Mouse (Mus musculus) neural tube, embryonic 13.5 days (tissue): ENCODE measurements around the gene D17Wsu92e. TPM values are rescaled to one million over a fixed set of nuclear protein-coding genes. Genes with fewer than 3 reads are reported as not detected.

ENCODE experiments used
- ATAC-seq: fragments of 200-750 bp; cut with Nextera tagmentation; 2 replicates; pipeline ENCODE4 v1.8.0; 2017; ENCODE audit warnings: low read depth, mild to moderate bottlenecking, moderate TSS enrichment, moderate library complexity
- H3K27ac ChIP-seq: fragments of 300-500 bp; sonication (generic); replicated peaks from 2 replicates; pipeline ENCODE4 v1.5.1; 2015; ENCODE audit warnings: moderate library complexity, mild to moderate bottlenecking, inconsistent platforms
- H3K27me3 ChIP-seq: fragments of 300-500 bp; sonication (generic); 2 replicates; pipeline ENCODE4 v1.6.1; 2015; ENCODE audit warnings: mild to moderate bottlenecking, inconsistent platforms
- H3K36me3 ChIP-seq: fragments of 300-500 bp; sonication (generic); 2 replicates; pipeline ENCODE4 v1.6.1; 2015; ENCODE audit warnings: mild to moderate bottlenecking, inconsistent platforms
- H3K4me1 ChIP-seq: fragments of 300-500 bp; sonication (generic); replicated peaks from 2 replicates; pipeline ENCODE4 v1.6.1; 2015; ENCODE audit warnings: inconsistent platforms
- H3K4me2 ChIP-seq: fragments of 300-500 bp; sonication (generic); 2 replicates; pipeline ENCODE4 v1.6.1; 2015; ENCODE audit warnings: inconsistent platforms, mild to moderate bottlenecking, moderate library complexity
- H3K4me3 ChIP-seq: fragments of 300-500 bp; sonication (generic); 2 replicates; pipeline ENCODE4 v1.5.1; 2015; ENCODE audit warnings: mild to moderate bottlenecking, inconsistent platforms
- H3K9ac ChIP-seq: fragments of 300-500 bp; sonication (generic); 2 replicates; pipeline ENCODE4 v1.6.1; 2015; ENCODE audit warnings: moderate library complexity, mild to moderate bottlenecking, inconsistent platforms
- H3K9me3 ChIP-seq: fragments of 300-500 bp; sonication (generic); 2 replicates; pipeline ENCODE4 v1.6.1; 2016; ENCODE audit warnings: inconsistent platforms
- WGBS: fragments of 180-500 bp; shearing (Covaris S2); methylation state at CpG from one replicate; pipeline ENCODE4 v1.1.7; 2015; 5-methylcytosine and 5-hydroxymethylcytosine counted together
- polyA plus RNA-seq: library from polyadenylated mRNA; unstranded; fragments of >200 nt; fragmentation: Nextera tagmentation; extraction: Ambion mirVana; gene quantifications from 2 replicates; pipeline ENCODE4 v1.2.1, GENCODE M21; 2015

D17Wsu92e gene
- polyA plus RNA-seq, 1 experiment from 2014 or later, result 9.2 TPM

GRCm38 (mm10) chr17:27779755-27780154, 40.7 kb downstream of the D17Wsu92e start:
- no peaks in the 10 kb centered on the region for H3K9me3 ChIP-seq
- no peaks in the 10 kb centered on the region for H3K4me1 ChIP-seq
- no peak overlapping the region for H3K4me3 ChIP-seq
- no peak overlapping the region for H3K9ac ChIP-seq
- no peak overlapping the region for H3K4me2 ChIP-seq
- H3K27ac ChIP-seq, result no peak overlapping the region; the same call in 1 of the 2 replicates
- no peak for ATAC-seq
- H3K36me3 ChIP-seq, result peaks cover 20% of the 10 kb centered on the region
- WGBS, result 62% methylated on average over 3 of the region's 3 CpGs
- no peaks in the 10 kb centered on the region for H3K27me3 ChIP-seq

- Histone ChIP-seq H3K4me1 (no peaks in the 10 kb centered on the region), H3K27me3 (no peaks in the 10 kb centered on the region), H3K9ac (no peak overlapping the region), H3K4me2 (no peak overlapping the region), H3K9me3 (no peaks in the 10 kb centered on the region), H3K36me3 (peaks cover 11% of the 10 kb centered on the region), H3K27ac (no peak overlapping the region), H3K4me3 (no peak overlapping the region)
- no peak for ATAC-seq
- WGBS, result 93% methylated on average over 9 of the region's 9 CpGs
Measured at GRCm38 (mm10) chr17:27778671-27779355, 41.6 kb downstream of the D17Wsu92e start.

DNA sequence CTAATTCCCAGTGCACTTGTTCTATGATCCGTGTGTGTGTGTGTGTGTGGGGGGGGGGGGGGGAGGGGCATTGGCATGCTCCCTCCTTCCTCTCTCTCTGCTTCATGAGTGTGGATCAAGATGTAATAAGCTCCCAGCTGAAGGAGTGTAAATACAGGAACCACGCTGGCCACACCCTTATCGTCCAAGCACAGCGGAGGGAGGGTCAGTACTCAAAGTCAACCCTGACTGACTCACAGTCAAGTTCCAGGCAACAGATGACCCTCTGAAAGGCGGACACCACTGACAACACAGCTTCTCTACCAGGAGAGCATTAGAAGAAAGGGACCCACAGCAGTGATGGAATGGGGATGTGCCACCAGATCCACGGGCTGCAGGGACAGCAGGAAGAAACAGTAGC, 42.6 kb downstream of the D17Wsu92e start:
- Histone ChIP-seq H3K4me3 (no peak overlapping the region), H3K4me2 (no peak overlapping the region), H3K27ac (no peak overlapping the region), H3K9me3 (no peaks in the 10 kb centered on the region), H3K9ac (no peak overlapping the region), H3K4me1 (no peaks in the 10 kb centered on the region), H3K36me3 (peaks cover 6% of the 10 kb centered on the region; the same call in 1 of the 2 replicates), H3K27me3 (no peaks in the 10 kb centered on the region)
- no peak for ATAC-seq
- WGBS, result 94% methylated on average over 5 of the region's 6 CpGs

DNA sequence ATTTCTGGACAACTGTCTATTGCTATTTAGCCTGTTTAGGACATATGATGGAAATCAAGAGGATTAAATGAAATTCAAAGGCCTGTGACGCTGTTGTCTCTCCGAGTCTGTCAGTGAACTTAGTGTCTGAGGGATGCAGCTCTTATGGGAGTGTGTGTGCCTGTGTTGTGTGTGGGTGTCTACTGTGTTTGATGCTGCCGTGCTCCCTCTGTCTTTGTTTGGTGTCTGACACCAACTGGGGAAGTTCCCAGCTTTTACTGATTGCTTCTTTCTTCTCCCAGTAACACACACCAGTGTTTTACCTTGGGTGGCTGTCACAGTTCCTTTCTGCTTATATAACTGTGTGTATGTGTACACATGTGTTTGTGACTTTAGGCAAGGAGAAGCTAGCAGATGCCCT, 46.2 kb downstream of the D17Wsu92e start:
- Histone ChIP-seq H3K27ac (no peak overlapping the region), H3K27me3 (no peaks in the 10 kb centered on the region), H3K4me2 (no peak overlapping the region), H3K9me3 (no peaks in the 10 kb centered on the region), H3K36me3 (peaks cover 3% of the 10 kb centered on the region; the same call in 1 of the 2 replicates), H3K4me3 (no peak overlapping the region), H3K9ac (no peak overlapping the region), H3K4me1 (peaks cover 3% of the 10 kb centered on the region; the same call in 1 of the 2 replicates)
- 92% methylated on average over 3 of the region's 3 CpGs for WGBS
- no peak for ATAC-seq

- H3K27ac ChIP-seq, result no peak overlapping the region
- H3K4me3 ChIP-seq, result no peak overlapping the region
- H3K4me2 ChIP-seq, result no peak overlapping the region
- 89% methylated on average over 6 of the region's 6 CpGs for WGBS
- peaks cover 3% of the 10 kb centered on the region; the same call in 1 of the 2 replicates for H3K4me1 ChIP-seq
- no peak for ATAC-seq
- peaks cover 12% of the 10 kb centered on the region for H3K36me3 ChIP-seq
- H3K27me3 ChIP-seq, result no peaks in the 10 kb centered on the region
- no peak overlapping the region for H3K9ac ChIP-seq
- H3K9me3 ChIP-seq, result no peaks in the 10 kb centered on the region
Measured at GRCm38 (mm10) chr17:27771616-27772015, 48.8 kb downstream of the D17Wsu92e start.

DNA sequence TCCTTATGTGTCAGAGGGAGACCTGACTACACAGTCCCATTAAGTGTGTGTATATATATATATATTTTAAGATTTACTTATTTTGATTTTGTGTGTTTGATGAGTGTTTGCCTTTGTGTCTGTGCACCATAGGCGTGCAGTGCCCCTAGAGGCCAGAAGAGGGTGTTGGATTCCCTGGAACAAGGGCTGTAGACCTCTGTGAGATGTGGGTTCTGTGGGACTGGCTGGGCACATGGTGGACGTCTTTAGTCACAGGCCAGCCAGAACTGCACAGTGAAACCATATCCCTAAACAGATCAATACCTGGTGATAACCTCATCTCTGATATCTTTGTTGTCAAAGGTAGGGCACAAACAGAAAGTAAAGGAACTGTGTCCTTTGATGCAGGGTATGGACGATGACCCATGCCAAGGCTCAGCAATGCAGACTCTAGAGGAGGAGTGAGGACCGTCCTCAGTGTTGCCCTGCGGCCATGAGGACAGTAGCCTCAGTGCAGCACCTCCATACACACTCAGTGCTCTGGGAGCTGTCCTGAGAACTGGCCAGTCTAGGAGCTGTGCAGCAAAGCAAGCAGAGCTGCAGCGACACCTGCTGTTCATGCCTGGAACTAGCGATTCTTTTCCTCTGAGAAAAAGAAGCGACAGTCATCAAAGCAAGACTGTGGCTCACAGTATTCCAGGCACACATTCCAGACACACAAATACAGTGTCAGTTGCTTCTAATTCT, 51.5 kb downstream of the D17Wsu92e start:
- Histone ChIP-seq H3K4me1 (peaks cover 3% of the 10 kb centered on the region; the same call in 1 of the 2 replicates), H3K9me3 (no peaks in the 10 kb centered on the region), H3K4me3 (no peak overlapping the region), H3K27me3 (no peaks in the 10 kb centered on the region), H3K4me2 (no peak overlapping the region), H3K27ac (no peak overlapping the region), H3K36me3 (peaks cover 35% of the 10 kb centered on the region), H3K9ac (no peak overlapping the region)
- 65% methylated on average over 8 of the region's 8 CpGs for WGBS
- peak; percentile 88 for ATAC-seq

DNA sequence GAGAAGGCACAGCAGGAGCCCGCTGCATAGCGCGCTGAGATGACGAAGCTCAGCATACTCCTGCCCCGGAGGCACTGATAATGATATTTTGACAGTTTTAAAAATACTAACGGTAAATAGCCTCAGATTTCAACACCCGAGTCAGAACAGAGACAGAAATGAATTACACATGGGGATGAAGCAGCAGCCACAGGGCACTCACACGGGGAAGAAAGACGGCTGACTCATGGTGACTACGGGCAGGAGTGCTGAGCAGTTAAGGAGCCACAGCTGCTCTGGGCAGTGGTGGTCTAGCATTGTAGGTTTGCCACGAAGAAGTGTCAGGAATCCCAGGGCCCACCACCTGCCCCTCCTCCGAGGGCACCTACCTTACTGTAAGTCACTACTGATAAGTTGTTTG, 52.9 kb downstream of the D17Wsu92e start:
- H3K27me3 ChIP-seq, result no peaks in the 10 kb centered on the region
- H3K36me3 ChIP-seq, result peaks cover 35% of the 10 kb centered on the region
- no peak overlapping the region for H3K4me2 ChIP-seq
- H3K9ac ChIP-seq, result no peak overlapping the region
- ATAC-seq, result no peak
- no peaks in the 10 kb centered on the region for H3K9me3 ChIP-seq
- H3K4me1 ChIP-seq, result peaks cover 3% of the 10 kb centered on the region; the same call in 1 of the 2 replicates
- WGBS, result 79% methylated on average over 12 of the region's 12 CpGs
- H3K27ac ChIP-seq, result no peak overlapping the region
- H3K4me3 ChIP-seq, result no peak overlapping the region

DNA sequence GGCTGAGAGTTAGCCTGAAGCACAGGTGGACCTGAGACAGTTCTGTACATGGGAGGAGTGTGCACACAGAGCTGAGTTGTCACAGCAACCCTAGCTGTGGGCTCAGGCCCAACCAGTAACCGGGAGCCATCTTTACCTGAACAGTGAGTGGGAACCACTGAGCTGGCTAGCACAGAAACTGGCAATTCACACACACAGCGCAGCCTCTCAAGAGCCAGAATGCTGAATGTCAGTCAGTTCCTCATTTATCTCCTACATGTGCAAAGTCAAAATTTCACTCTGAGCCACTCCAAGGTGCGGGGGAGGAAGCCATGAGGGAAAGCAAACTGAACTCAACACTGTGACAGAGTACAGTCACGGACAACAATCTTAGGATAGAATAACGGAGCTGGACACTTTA, 53.3 kb downstream of the D17Wsu92e start:
- Histone ChIP-seq H3K27me3 (no peaks in the 10 kb centered on the region), H3K4me3 (no peak overlapping the region), H3K9ac (no peak overlapping the region), H3K27ac (no peak overlapping the region), H3K36me3 (peaks cover 35% of the 10 kb centered on the region), H3K4me2 (no peak overlapping the region), H3K4me1 (peaks cover 5% of the 10 kb centered on the region), H3K9me3 (no peaks in the 10 kb centered on the region)
- ATAC-seq, result no peak
- 88% methylated on average over 5 of the region's 5 CpGs for WGBS

DNA sequence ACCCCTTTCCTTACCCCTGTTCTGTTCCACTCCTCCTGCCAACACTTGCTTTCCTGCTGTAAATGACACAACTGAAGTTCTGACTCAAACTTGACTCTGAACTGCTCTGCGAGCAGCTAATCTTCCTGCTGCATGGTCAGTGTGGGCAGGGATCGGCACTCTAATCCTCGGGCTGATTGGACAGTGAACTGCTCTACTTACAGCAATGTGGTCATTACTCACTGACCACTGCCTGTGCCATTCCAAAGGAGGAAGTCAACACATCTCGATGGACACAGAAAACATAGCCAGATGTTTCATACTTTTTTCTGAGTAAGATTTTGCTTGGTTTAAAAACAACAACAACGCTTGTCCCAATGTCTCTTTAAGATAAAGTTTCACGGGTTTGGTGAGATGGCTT, 55.4 kb downstream of the D17Wsu92e start:
- peaks cover 14% of the 10 kb centered on the region for H3K4me1 ChIP-seq
- no peaks in the 10 kb centered on the region for H3K27me3 ChIP-seq
- no peak for ATAC-seq
- no peak overlapping the region for H3K4me3 ChIP-seq
- no peaks in the 10 kb centered on the region for H3K9me3 ChIP-seq
- no peak overlapping the region for H3K27ac ChIP-seq
- peaks cover 35% of the 10 kb centered on the region for H3K36me3 ChIP-seq
- no peak overlapping the region for H3K4me2 ChIP-seq
- no peak overlapping the region for H3K9ac ChIP-seq
- WGBS, result 97% methylated on average over 6 of the region's 6 CpGs

GRCm38 (mm10) chr17:27764453-27764852, 56.0 kb downstream of the D17Wsu92e start:
- Histone ChIP-seq H3K27ac (no peak overlapping the region), H3K27me3 (no peaks in the 10 kb centered on the region), H3K9me3 (no peaks in the 10 kb centered on the region), H3K9ac (no peak overlapping the region), H3K4me1 (peaks cover 20% of the 10 kb centered on the region), H3K36me3 (peaks cover 35% of the 10 kb centered on the region), H3K4me3 (no peak overlapping the region), H3K4me2 (no peak overlapping the region)
- 93% methylated on average over 2 of the region's 2 CpGs for WGBS
- ATAC-seq, result no peak

DNA sequence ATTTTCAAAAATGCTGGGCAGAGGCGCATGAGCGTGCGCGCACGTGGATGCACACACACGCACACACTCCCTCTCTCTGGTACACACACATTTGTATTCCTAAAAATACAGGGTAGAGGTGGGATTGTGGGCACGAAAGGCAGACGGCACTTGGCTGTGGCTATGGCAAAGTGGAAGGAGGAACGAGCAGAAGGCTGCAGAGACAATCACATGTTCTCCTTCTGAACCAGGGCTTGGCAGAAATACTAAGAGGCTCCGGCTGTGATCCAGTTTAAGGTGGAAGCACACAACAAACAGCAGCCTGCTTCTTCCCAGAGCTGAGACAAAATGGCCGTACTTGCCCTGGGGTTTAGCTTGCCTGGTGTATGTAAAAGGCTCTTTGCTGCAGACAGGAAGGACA, 57.6 kb downstream of the D17Wsu92e start:
- H3K9ac ChIP-seq, result no peak overlapping the region
- no peak overlapping the region for H3K4me2 ChIP-seq
- WGBS, result 93% methylated on average over 11 of the region's 11 CpGs
- peaks cover 35% of the 10 kb centered on the region for H3K36me3 ChIP-seq
- H3K9me3 ChIP-seq, result no peaks in the 10 kb centered on the region
- no peak for ATAC-seq
- H3K27me3 ChIP-seq, result no peaks in the 10 kb centered on the region
- H3K27ac ChIP-seq, result no peak overlapping the region
- H3K4me3 ChIP-seq, result no peak overlapping the region
- peaks cover 20% of the 10 kb centered on the region for H3K4me1 ChIP-seq

DNA sequence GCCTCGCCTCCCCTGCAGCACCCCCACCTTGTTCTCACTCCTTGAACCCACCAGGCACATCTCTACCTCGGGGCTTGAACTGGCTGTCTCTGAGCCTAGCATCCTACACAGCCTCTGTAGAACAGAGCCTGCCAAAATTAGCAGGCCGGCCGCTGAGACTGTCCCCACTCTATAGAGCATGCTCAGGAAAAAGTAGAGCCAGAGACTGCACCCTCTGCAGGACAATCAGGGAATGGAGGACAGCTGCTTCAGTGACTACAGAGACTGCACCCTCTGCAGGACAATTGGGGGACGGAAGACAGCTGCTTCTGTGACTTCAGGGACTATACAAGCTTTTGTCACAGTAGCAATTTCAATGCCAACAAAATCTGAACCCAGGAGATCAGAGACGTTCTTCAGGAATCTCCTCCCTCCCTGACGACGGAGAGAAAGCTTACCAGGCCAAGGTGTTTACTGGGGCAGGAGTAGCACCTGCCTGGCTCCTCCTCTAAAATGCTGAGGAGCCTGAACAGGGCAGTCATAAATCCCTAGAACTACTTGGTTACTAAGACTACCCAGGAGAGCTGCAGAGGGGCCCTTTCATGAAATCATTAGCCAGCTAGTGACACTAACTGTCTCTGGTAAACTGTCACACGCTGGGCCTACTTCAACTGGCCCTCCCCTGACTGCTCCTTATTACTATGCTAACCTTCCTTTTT, 58.7 kb downstream of the D17Wsu92e start:
- ATAC-seq, result peak; percentile 88
- WGBS, result 22% methylated on average over 9 of the region's 9 CpGs
- Histone ChIP-seq H3K4me2 (no peak overlapping the region), H3K9me3 (no peaks in the 10 kb centered on the region), H3K9ac (no peak overlapping the region), H3K4me1 (peaks cover 21% of the 10 kb centered on the region), H3K27me3 (no peaks in the 10 kb centered on the region), H3K4me3 (no peak overlapping the region), H3K27ac (0 out of 2 replicates have a peak overlapping the region, but pooled peaks have one; percentile 28), H3K36me3 (peaks cover 25% of the 10 kb centered on the region)
